Mouse (Mus musculus) layer of hippocampus, adult 6 months (tissue): ENCODE measurements around the gene Hnrnpf. TPM values are rescaled to one million over a fixed set of nuclear protein-coding genes. Genes with fewer than 3 reads are reported as not detected.

ENCODE experiments used
- long read RNA-seq, 2 experiments: library from polyadenylated mRNA; unstranded; transcript quantifications; one replicate each; pipeline ENCODE4 v2.0.0; 2019 to 2020
- microRNA-seq: library from miRNA; unstranded; fragments of <30 nt; microRNA quantifications from one replicate; pipeline ENCODE4 v1.2.0, GENCODE M21; 2020
- polyA plus RNA-seq: library from polyadenylated mRNA; unstranded; fragments of <200 nt; fragmentation: Nextera tagmentation; gene quantifications from 2 replicates; pipeline ENCODE4 v1.2.3, GENCODE M21; 2021

The Hnrnpf gene
- 94.9 and 101 TPM in 2 replicates for polyA plus RNA-seq
- long read RNA-seq, experiment 1, transcript Hnrnpf-209 (3 exons, 2,280 nt), result minor isoform, 41 of 245 reads
- long read RNA-seq, experiment 1, transcript Hnrnpf-201 (4 exons, 2,147 nt), result major isoform, 92 of 245 reads
- long read RNA-seq, experiment 1, transcript Hnrnpf-208 (4 exons, 956 nt), result minor isoform, 8 of 245 reads
- long read RNA-seq, experiment 1, transcript Hnrnpf-210 (1 exons, 1,922 nt), result minor isoform, 28 of 245 reads
- long read RNA-seq, experiment 1, partial matches to known transcripts, result 73 of 245 reads
- long read RNA-seq, experiment 1, other reads (novel, unspliced or antisense), result 3 of 245 reads
- long read RNA-seq, experiment 2, transcript Hnrnpf-210 (1 exons, 1,922 nt), result minor isoform, 17 of 836 reads
- long read RNA-seq, experiment 2, transcript Hnrnpf-208 (4 exons, 956 nt), result minor isoform, 36 of 836 reads
- long read RNA-seq, experiment 2, transcript Hnrnpf-201 (4 exons, 2,147 nt), result major isoform, 328 of 836 reads
- long read RNA-seq, experiment 2, transcript Hnrnpf-209 (3 exons, 2,280 nt), result minor isoform, 105 of 836 reads
- long read RNA-seq, experiment 2, partial matches to known transcripts, result 322 of 836 reads
- long read RNA-seq, experiment 2, other reads (novel, unspliced or antisense), result 23 of 836 reads

GRCm38 (mm10) chr6:117900126-117901080, at the start of gene Hnrnpf:
Gene Hnrnpf, plus strand, starts transcription at chr6:117900324.

GRCm38 (mm10) chr6:117861848-117862247, 38.3 kb upstream of the Hnrnpf start, which contains the start of gene Zfp239:
Gene Zfp239, plus strand, starts transcription at chr6:117862100.

GRCm38 (mm10) chr6:117937222-117937932, 37.3 kb downstream of the Hnrnpf start, which contains the start of gene Fxyd4:
Gene Fxyd4, minus strand, starts transcription at chr6:117937692.

Small RNAs within 50 kb of the gene (microRNA-seq; reads per million reads assigned to microRNA genes)
- not detected for gene Gm25535

Other genes with a start within 250 kb of the Hnrnpf start
- gene Zfp637, start 59.1 kb upstream of the Hnrnpf start, polyA plus RNA-seq, result 116 and 127 TPM in 2 replicates
- gene Zfp239, start 38.2 kb upstream of the Hnrnpf start, polyA plus RNA-seq, result 26.2 and 28.2 TPM in 2 replicates
- gene Fxyd4, start 37.4 kb downstream of the Hnrnpf start, polyA plus RNA-seq, result 0.72 TPM in 1 of 2 replicates, not detected in the other
- gene Rasgef1a, start 111.1 kb downstream of the Hnrnpf start, polyA plus RNA-seq, result 55.7 and 61.6 TPM in 2 replicates
- 6.2 and 7.1 TPM in 2 replicates for gene Csgalnact2, start 238.8 kb downstream of the Hnrnpf start, polyA plus RNA-seq